ENCODE assay signal across 9 mouse cellular contexts in the genomic region with DNA sequence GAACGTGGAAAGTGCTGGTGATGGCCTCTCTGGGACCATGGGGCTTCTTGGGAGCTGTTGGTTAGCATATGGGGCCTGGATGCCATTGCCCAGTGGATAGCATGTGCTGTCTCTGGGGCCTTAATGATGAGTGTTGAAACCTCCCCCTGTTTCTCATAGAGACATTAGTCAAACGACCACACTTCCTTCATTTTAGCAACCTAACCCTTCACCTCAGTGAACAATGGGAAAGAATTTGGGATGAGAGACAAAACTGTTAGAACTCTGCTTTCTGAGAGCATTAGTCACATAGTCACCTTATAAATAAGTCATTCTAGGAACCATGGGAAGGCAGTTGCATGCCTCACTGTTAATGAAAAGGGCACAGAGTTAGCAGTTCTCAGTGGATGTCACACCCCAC. TPM values are rescaled to one million over a fixed set of nuclear protein-coding genes. Genes with fewer than 3 reads are reported as not detected.
DNase-seq lines count a peak whose midpoint lies in the region; ATAC-seq and TF ChIP-seq lines count a peak whose summit lies in the region.
"Had no signal": no experiment of that assay in that cellular context is flagged by ENCODE, and none has a peak within 500 bp of the region (broad histone marks: within the 10 kb centered on the region; RNA-seq: fewer than 3 reads in every experiment).

No protein-coding gene starts in this region.

- no peak for DNase-seq in layer of hippocampus, adult 2 months (ENCODE audit: low spot score in 2 of 2)
- no peak for DNase-seq in layer of hippocampus, adult 9-10 months (ENCODE audit: low spot score)
- no peak for DNase-seq in forebrain, embryonic 11.5 days (ENCODE audit: low spot score)
- no peak for DNase-seq in right cerebral cortex, postnatal 10 days (ENCODE audit: low spot score in 2 of 2)
- DNase-seq: kidney, adult 11 months had no signal

- peak overlapping the region; percentile 96; the same call in 1 of the 2 replicates for H3K4me2 ChIP-seq in forebrain, embryonic 11.5 days (ENCODE audit: low read depth, low read length, severe bottlenecking)

- TF ChIP-seq CTCF in layer of hippocampus, adult 2 months (conservative IDR thresholded peaks at IDR 0.05): no peak
- no peak for TF ChIP-seq CTCF in bone marrow, adult 2 months (IDR thresholded peaks at IDR 0.05; ENCODE audit: control insufficient read depth, insufficient read depth, low read length)

- H3K79me2 ChIP-seq in macrophage (ENCODE audit: inconsistent target): peaks cover 54% of the 10 kb centered on the region; the same call in 1 of the 2 replicates

- ATAC-seq in forebrain, embryonic 11.5 days (replicated peaks; ENCODE audit: low FRiP score): no peak
- ATAC-seq in granulocyte monocyte progenitor cell, adult 5-6 weeks (replicated peaks; ENCODE audit: poor library complexity, severe bottlenecking): no peak
- no peak for ATAC-seq in megakaryocyte-erythroid progenitor cell, adult 5-6 weeks (replicated peaks; ENCODE audit: low FRiP score, low TSS enrichment, poor library complexity, severe bottlenecking)

- WGBS in bone marrow, adult 2 months: 14% methylated on average over 2 of the region's 2 CpGs
- WGBS in forebrain, embryonic 11.5 days: 10% methylated on average over 2 of the region's 2 CpGs
- WGBS in macrophage (ENCODE audit: missing documents): 37% methylated on average over 2 of the region's 2 CpGs

- no peaks in the 10 kb centered on the region for H3K4me1 ChIP-seq in bone marrow, adult 2 months (ENCODE audit: control insufficient read depth, insufficient read depth, low read length)
- H3K4me1 ChIP-seq in forebrain, embryonic 11.5 days (replicated peaks; ENCODE audit: control insufficient read depth, insufficient read depth, low read length): no peaks in the 10 kb centered on the region; the same call in 1 of the 2 replicates

- no peaks in the 10 kb centered on the region for H3K9me3 ChIP-seq in forebrain, embryonic 11.5 days (ENCODE audit: control insufficient read depth, low read length)

- no peaks in the 10 kb centered on the region for H3K36me3 ChIP-seq in forebrain, embryonic 11.5 days (ENCODE audit: control insufficient read depth, insufficient read depth, low read length)
- H3K36me3 ChIP-seq in macrophage (ENCODE audit: inconsistent target): no peaks in the 10 kb centered on the region

- no peak overlapping the region for H3K27ac ChIP-seq in layer of hippocampus, adult 2 months
- H3K27ac ChIP-seq in bone marrow, adult 2 months (ENCODE audit: control insufficient read depth, insufficient read depth, low read depth, low read length, poor library complexity): peak overlapping the region; percentile 44
- H3K27ac ChIP-seq in forebrain, embryonic 11.5 days (ENCODE audit: low read depth, low read length): no peak overlapping the region
- H3K27ac ChIP-seq in macrophage: no peak overlapping the region

- TF ChIP-seq POLR2A in bone marrow, adult 2 months (IDR thresholded peaks at IDR 0.05; ENCODE audit: borderline replicate concordance, control insufficient read depth, low read depth, low read length): no peak

- H3K9ac ChIP-seq in forebrain, embryonic 11.5 days (ENCODE audit: low read length): no peak overlapping the region; the same call in 1 of the 2 replicates

- H3K4me3 ChIP-seq in layer of hippocampus, adult 2 months: peak overlapping the region; percentile 91; the same call in 1 of the 2 replicates
- H3K4me3 ChIP-seq in bone marrow, adult 2 months (replicated peaks; ENCODE audit: control insufficient read depth, low read depth, low read length): peak overlapping the region; percentile 31
- no peak overlapping the region for H3K4me3 ChIP-seq in forebrain, embryonic 11.5 days (ENCODE audit: low read depth, low read length)
- peak overlapping the region; percentile 82; the same call in 1 of the 2 replicates for H3K4me3 ChIP-seq in macrophage (ENCODE audit: inconsistent target)

- no peaks in the 10 kb centered on the region for H3K27me3 ChIP-seq in forebrain, embryonic 11.5 days (ENCODE audit: control insufficient read depth, insufficient read depth, low read length)

RNA-seq across cellular contexts. Expression of a gene that starts 1.9 kb away (rescaled TPM):
- total RNA-seq in layer of hippocampus, adult 2 months (2021): 100 to 1,000 TPM; 122 to 138 TPM
- polyA plus RNA-seq in bone marrow, adult 2 months (2011; ENCODE audit: insufficient read depth, insufficient read length, low replicate concordance, missing spikeins): 3.3 and 4.8 TPM in 2 replicates
- polyA plus RNA-seq in forebrain, embryonic 11.5 days (2014; fragmentation: Nextera tagmentation; extraction: Ambion mirVana): 29.0 and 29.4 TPM in 2 replicates
- total RNA-seq in macrophage (2018; cell fraction: chromatin; rRNA removed): 100 to 1,000 TPM in 5 of 26 experiments, 10 to 100 TPM in 21; 19.6 to 228 (median 57.5) TPM
- total RNA-seq in macrophage (2018; cell fraction: cytosol; rRNA removed): 10 to 100 TPM; 14.9 to 51.6 (median 29.2) TPM
- 100 to 1,000 TPM in 3 of 26 experiments, 10 to 100 TPM in 23; 14.4 to 252 (median 38.4) TPM for total RNA-seq in macrophage (2018; cell fraction: nucleus; rRNA removed)
- polyA plus RNA-seq in macrophage (2018): 10.2 to 13.1 TPM (median 12.5 TPM) in 3 replicates
- total RNA-seq in granulocyte monocyte progenitor cell, adult 5-6 weeks (2014; fragmentation: Nextera tagmentation): 16.1 and 19.2 TPM in 2 replicates
- total RNA-seq in granulocyte monocyte progenitor cell, adult 5-6 weeks (2017): 29.3 and 31.1 TPM in 2 replicates
- total RNA-seq in megakaryocyte-erythroid progenitor cell, adult 5-6 weeks (2014; fragmentation: Nextera tagmentation): 28.9 and 32.5 TPM in 2 replicates
- total RNA-seq in megakaryocyte-erythroid progenitor cell, adult 5-6 weeks (2017): 19.1 and 24.6 TPM in 2 replicates
